Mouse (Mus musculus): ENCODE measurements at regions not wholly inside any gene's neighbourhood (a gene's known extent, or its start where the extent isn't known, plus 50 kb on each side); places are given as distances from the start of the nearest gene placed in this dataset.

DNA sequence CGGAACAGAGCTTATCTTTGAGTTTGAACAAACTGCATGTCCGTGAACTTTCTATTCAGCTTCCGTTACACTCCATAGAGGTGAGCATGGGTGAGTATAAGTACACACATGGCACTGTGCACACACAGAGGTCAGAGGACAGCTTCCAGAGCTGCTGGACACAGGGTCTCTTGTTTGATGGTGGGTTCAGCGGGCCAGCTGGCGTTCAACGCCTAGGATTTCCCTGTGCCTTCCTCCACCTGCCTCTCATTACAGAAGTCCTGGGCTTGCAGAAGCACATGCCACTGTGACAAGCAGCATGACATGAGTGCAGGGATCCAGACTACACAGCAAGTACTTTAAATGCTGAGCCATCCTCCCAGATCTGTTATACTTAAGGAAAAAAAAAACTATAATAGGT lies 101.4 kb upstream of the Esrrg start:
- TF ChIP-seq CTCF (IDR thresholded peaks at IDR 0.05; ENCODE audit: control insufficient read depth, insufficient read depth, insufficient replicate concordance, low read depth, low read length) = no peak
- no peak for TF ChIP-seq POLR2A (IDR thresholded peaks at IDR 0.05; ENCODE audit: control insufficient read depth, low read depth, low read length)

Measured in testis, adult 2 months (tissue).